Mouse (Mus musculus): Measurements from ENCODE around the gene Bend3.

- TF ChIP-seq CTCF (IDR thresholded peaks at IDR 0.05; ENCODE audit: low read depth) (no peak), EP300 (optimal IDR thresholded peaks at IDR 0.05) (no peak)
These were observed 30.0 kb upstream of the Bend3 start for GRCm38 (mm10) chr10:43448656-43449055.

All from stomach, postnatal 0 days (tissue).